Mouse (Mus musculus) kidney, postnatal 0 days (tissue): Measurements from ENCODE around the gene Abcg2. TPM values are rescaled to one million over a fixed set of nuclear protein-coding genes. Genes with fewer than 3 reads are reported as not detected.

Source experiments
- ATAC-seq: fragments of 200-750 bp; cut with Nextera tagmentation; replicated peaks from 2 replicates; pipeline ENCODE4 v1.8.0; 2017; ENCODE audit warnings: low read depth, moderate number of reproducible peaks, moderate TSS enrichment, moderate library complexity; ENCODE audit not compliant: low FRiP score
- DNase-seq: peaks from one replicate; pipeline ENCODE4 v3.0.0-alpha.2; 2016; ENCODE audit warnings: low spot score
- H3K27ac ChIP-seq: fragments of 300-500 bp; sonication (generic); 2 replicates; pipeline ENCODE4 v1.5.1; 2014; ENCODE audit warnings: mild to moderate bottlenecking
- H3K27me3 ChIP-seq: fragments of 300-500 bp; sonication (generic); 2 replicates; pipeline ENCODE4 v1.6.1; 2014; ENCODE audit warnings: low read length, mixed read lengths; ENCODE audit not compliant: insufficient read depth
- H3K36me3 ChIP-seq: fragments of 300-500 bp; sonication (generic); 2 replicates; pipeline ENCODE4 v1.6.1; 2014; ENCODE audit warnings: low read length, mixed read lengths; ENCODE audit not compliant: insufficient read depth
- H3K4me1 ChIP-seq: fragments of 300-500 bp; sonication (generic); replicated peaks from 2 replicates; pipeline ENCODE4 v1.6.1; 2014; ENCODE audit warnings: antibody characterized with exemption, low read length, mixed read lengths; ENCODE audit not compliant: insufficient read depth
- H3K4me2 ChIP-seq: fragments of 300-500 bp; sonication (generic); 2 replicates; pipeline ENCODE4 v1.6.1; 2014; ENCODE audit warnings: mild to moderate bottlenecking, low read length, moderate library complexity, mixed read lengths
- H3K4me3 ChIP-seq: fragments of 300-500 bp; sonication (generic); replicated peaks from 2 replicates; pipeline ENCODE4 v1.5.1; 2014; ENCODE audit warnings: low read depth, low read length
- H3K9ac ChIP-seq: fragments of 300-500 bp; sonication (generic); 2 replicates; pipeline ENCODE4 v1.6.1; 2014; ENCODE audit warnings: low read depth, low read length
- H3K9me3 ChIP-seq: fragments of 300-500 bp; sonication (generic); replicated peaks from 2 replicates; pipeline ENCODE4 v1.6.1; 2016; ENCODE audit warnings: low read length, inconsistent platforms, mixed read lengths
- CTCF ChIP-seq: IDR thresholded peaks from 2 replicates; pipeline ENCODE4 v1.5.1; 2016; ENCODE audit warnings: antibody characterized with exemption, low read depth, mild to moderate bottlenecking, moderate library complexity
- WGBS: fragments of 180-500 bp; shearing (Covaris S2); extraction: QIAGEN DNeasy Blood & Tissue Kit; methylation state at CpG from one replicate; pipeline ENCODE4 v1.1.7; 2014; 5-methylcytosine and 5-hydroxymethylcytosine counted together
- polyA plus RNA-seq: library from polyadenylated mRNA; unstranded; fragments of >200 nt; fragmentation: Nextera tagmentation; extraction: Ambion mirVana; gene quantifications from 2 replicates; pipeline ENCODE4 v1.2.1, GENCODE M21; 2015

The Abcg2 gene
- polyA plus RNA-seq, 1 experiment from 2014 or later, result 136 TPM

- TF ChIP-seq CTCF, result no peak
- H3K4me2 ChIP-seq, result no peak overlapping the region
- no peak overlapping the region for H3K4me3 ChIP-seq
- H3K9ac ChIP-seq, result no peak overlapping the region
- no peak for ATAC-seq
- H3K4me1 ChIP-seq, result 0 out of 2 replicates have a peak, but pooled peaks cover 4% of the 10 kb centered on the region
- no peaks in the 10 kb centered on the region for H3K9me3 ChIP-seq
- peak overlapping the region; percentile 60; the same call in 1 of the 2 replicates for H3K27ac ChIP-seq
- H3K27me3 ChIP-seq, result no peaks in the 10 kb centered on the region
- H3K36me3 ChIP-seq, result no peaks in the 10 kb centered on the region
- no peak for DNase-seq
Measured at GRCm38 (mm10) chr6:58638566-58638965, 54.2 kb downstream of the Abcg2 start.

GRCm38 (mm10) chr6:58639391-58639790, 55.1 kb downstream of the Abcg2 start:
- 68% methylated on average over 2 of the region's 2 CpGs for WGBS
- Histone ChIP-seq H3K9ac (no peak overlapping the region), H3K27ac (peak overlapping the region; percentile 48; the same call in 1 of the 2 replicates), H3K4me1 (0 out of 2 replicates have a peak, but pooled peaks cover 4% of the 10 kb centered on the region), H3K9me3 (no peaks in the 10 kb centered on the region), H3K27me3 (no peaks in the 10 kb centered on the region), H3K36me3 (no peaks in the 10 kb centered on the region), H3K4me3 (no peak overlapping the region), H3K4me2 (no peak overlapping the region)
- TF ChIP-seq CTCF, result no peak
- ATAC-seq (peak; percentile 61), DNase-seq (peak; percentile 27)

GRCm38 (mm10) chr6:58640333-58641018, 56.2 kb downstream of the Abcg2 start:
- Histone ChIP-seq H3K27me3 (no peaks in the 10 kb centered on the region), H3K9me3 (no peaks in the 10 kb centered on the region), H3K36me3 (no peaks in the 10 kb centered on the region), H3K9ac (peak overlapping the region; percentile 66), H3K4me1 (0 out of 2 replicates have a peak, but pooled peaks cover 4% of the 10 kb centered on the region), H3K4me2 (peak overlapping the region; percentile 87), H3K27ac (peak overlapping the region; percentile 80), H3K4me3 (peak overlapping the region; percentile 62)
- peak; percentile 24; the same call in 1 of the 2 replicates for TF ChIP-seq CTCF
- DNase-seq (peak; percentile 87), ATAC-seq (peak; percentile 94)
- WGBS, result under 1% methylated on average over 48 of the region's 50 CpGs

GRCm38 (mm10) chr6:58641056-58641799, 56.9 kb downstream of the Abcg2 start:
- peak; percentile 19 for DNase-seq
- Histone ChIP-seq H3K9me3 (no peaks in the 10 kb centered on the region), H3K4me3 (peak overlapping the region; percentile 62), H3K9ac (peak overlapping the region; percentile 66), H3K36me3 (no peaks in the 10 kb centered on the region), H3K27me3 (no peaks in the 10 kb centered on the region), H3K27ac (peak overlapping the region; percentile 80), H3K4me1 (0 out of 2 replicates have a peak, but pooled peaks cover 4% of the 10 kb centered on the region), H3K4me2 (peak overlapping the region; percentile 87)
- ATAC-seq, result no peak
- WGBS, result 20% methylated on average over 11 of the region's 11 CpGs
- TF ChIP-seq CTCF, result no peak

GRCm38 (mm10) chr6:58642191-58642590, 57.9 kb downstream of the Abcg2 start:
- TF ChIP-seq CTCF, result no peak
- WGBS, result 78% methylated on average over 2 of the region's 2 CpGs
- Histone ChIP-seq H3K27me3 (no peaks in the 10 kb centered on the region), H3K9me3 (no peaks in the 10 kb centered on the region), H3K27ac (no peak overlapping the region), H3K4me1 (0 out of 2 replicates have a peak, but pooled peaks cover 4% of the 10 kb centered on the region), H3K9ac (no peak overlapping the region), H3K4me3 (0 out of 2 replicates have a peak overlapping the region, but pooled peaks have one; percentile 0), H3K36me3 (no peaks in the 10 kb centered on the region), H3K4me2 (peak overlapping the region; percentile 87)
- ATAC-seq, result no peak
- DNase-seq, result no peak

- DNase-seq (no peak), ATAC-seq (no peak)
- H3K36me3 ChIP-seq, result no peaks in the 10 kb centered on the region
- no peak overlapping the region for H3K27ac ChIP-seq
- no peaks in the 10 kb centered on the region for H3K9me3 ChIP-seq
- H3K4me3 ChIP-seq, result no peak overlapping the region
- no peaks in the 10 kb centered on the region for H3K27me3 ChIP-seq
- 55% methylated on average over 2 of the region's 2 CpGs for WGBS
- H3K9ac ChIP-seq, result no peak overlapping the region
- no peak for TF ChIP-seq CTCF
- no peak overlapping the region for H3K4me2 ChIP-seq
- H3K4me1 ChIP-seq, result 0 out of 2 replicates have a peak, but pooled peaks cover 4% of the 10 kb centered on the region
Measured at GRCm38 (mm10) chr6:58644586-58644985, 60.3 kb downstream of the Abcg2 start.
